Mouse (Mus musculus): ENCODE measurements at regions not wholly inside any gene's neighbourhood (a gene's known extent, or its start where the extent isn't known, plus 50 kb on each side); places are given as distances from the start of the nearest gene placed in this dataset.

- TF ChIP-seq CTCF (IDR thresholded peaks at IDR 0.05; ENCODE audit: low read depth, low read length) (no peak), POLR2A (IDR thresholded peaks at IDR 0.05; ENCODE audit: extremely low read depth, insufficient read depth, low read length) (no peak)
These were observed 57.2 kb upstream of the Nfe2l2 start for GRCm38 (mm10) chr2:75761626-75762025.

Measured in liver, adult 2 months (tissue).